Mouse (Mus musculus): ENCODE data around the gene Vwa8. TPM values are rescaled to one million over a fixed set of nuclear protein-coding genes. Genes with fewer than 3 reads are reported as not detected.

The Vwa8 gene
- total RNA-seq, 1 experiment = 9.8 TPM

DNA sequence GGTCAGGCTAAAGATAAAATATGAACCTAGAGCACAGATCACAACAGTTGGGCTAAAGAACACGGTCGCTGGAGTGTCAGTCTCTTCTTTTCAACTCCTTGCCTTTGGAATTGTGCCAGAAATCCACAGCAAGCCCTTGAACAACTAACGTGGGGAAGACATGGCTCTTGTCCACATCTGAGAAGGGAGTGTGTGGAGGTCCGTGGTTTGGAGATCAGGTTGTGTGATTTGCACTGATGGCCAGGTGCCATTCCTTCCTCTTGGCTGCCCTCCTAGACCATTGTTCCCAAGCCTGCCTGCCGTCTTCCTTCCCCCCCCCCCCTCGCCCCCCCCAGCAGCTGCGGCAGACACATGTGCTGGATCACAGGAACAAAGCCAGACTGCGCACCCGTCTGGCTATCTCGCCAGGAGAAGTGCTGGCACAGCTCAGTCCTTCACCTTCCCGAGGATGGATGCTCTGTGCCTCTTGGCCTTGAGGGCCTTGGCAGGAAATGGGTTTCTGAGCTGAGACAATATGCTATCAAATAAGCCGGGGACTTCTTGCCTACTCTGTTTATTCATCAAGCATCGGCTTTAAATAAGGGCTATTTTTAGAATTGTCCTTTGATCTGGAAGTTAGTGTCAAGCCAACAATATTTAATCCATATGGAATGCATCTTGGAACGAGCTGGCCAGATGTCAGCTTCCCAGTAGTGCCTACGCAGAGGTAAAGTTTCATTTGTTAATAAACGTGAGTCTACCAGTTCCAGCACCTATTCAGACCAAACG is 308.8 kb downstream of the Vwa8 start:
- DNase-seq (ENCODE audit: low read depth, low spot score) = no peak
- no peak overlapping the region for H3K27ac ChIP-seq (ENCODE audit: insufficient read depth, low read depth, low read length, poor library complexity, severe bottlenecking)
- H3K9me3 ChIP-seq (ENCODE audit: control insufficient read depth, insufficient read depth, low read depth, low read length) = no peaks in the 10 kb centered on the region
- TF ChIP-seq ZC3H11A (IDR thresholded peaks at IDR 0.05; ENCODE audit: borderline replicate concordance, low read depth, low read length) = no peak
- no peak for TF ChIP-seq MAFK (IDR thresholded peaks at IDR 0.05; ENCODE audit: insufficient read depth, low read depth, low read length)
- TF ChIP-seq HCFC1 (IDR thresholded peaks at IDR 0.05; ENCODE audit: borderline replicate concordance, insufficient read depth, low read length) = no peak
- no peak for TF ChIP-seq ZNF384 (IDR thresholded peaks at IDR 0.05; ENCODE audit: low read depth, low read length)
- no peak for TF ChIP-seq CHD2 (IDR thresholded peaks at IDR 0.05; ENCODE audit: low read depth, low read length)
- no peak overlapping the region for H3K9ac ChIP-seq (ENCODE audit: insufficient read depth, low read depth, low read length, poor library complexity, severe bottlenecking)
- H3K4me3 ChIP-seq (ENCODE audit: insufficient read depth in 1 of 2, low read depth in 1 of 2, low read length in 2 of 2, poor library complexity in 1 of 2, severe bottlenecking in 1 of 2) = no peak overlapping the region
- in situ Hi-C loops (cut with MboI; ENCODE audit: low sequenced_read_pairs in 2 of 2, unreplicated experiment in 2 of 2) = no loop called here
- H3K36me3 ChIP-seq (ENCODE audit: control insufficient read depth, insufficient read depth, low read length, poor library complexity, severe bottlenecking) = no peaks in the 10 kb centered on the region
- no peaks in the 10 kb centered on the region for H3K4me1 ChIP-seq (ENCODE audit: control insufficient read depth in 2 of 2, insufficient read depth in 2 of 2, low read length in 2 of 2, poor library complexity in 1 of 2)

- in situ Hi-C loops (cut with MboI; ENCODE audit: low sequenced_read_pairs in 2 of 2, unreplicated experiment in 2 of 2) = no loop called here
- Histone ChIP-seq H3K9me3 (ENCODE audit: control insufficient read depth, insufficient read depth, low read depth, low read length) (no peaks in the 10 kb centered on the region), H3K4me1 (ENCODE audit: control insufficient read depth in 2 of 2, insufficient read depth in 2 of 2, low read length in 2 of 2, poor library complexity in 1 of 2) (no peaks in the 10 kb centered on the region), H3K27ac (ENCODE audit: insufficient read depth, low read depth, low read length, poor library complexity, severe bottlenecking) (no peak overlapping the region), H3K36me3 (ENCODE audit: control insufficient read depth, insufficient read depth, low read length, poor library complexity, severe bottlenecking) (no peaks in the 10 kb centered on the region), H3K4me3 (ENCODE audit: insufficient read depth in 1 of 2, low read depth in 1 of 2, low read length in 2 of 2, poor library complexity in 1 of 2, severe bottlenecking in 1 of 2) (no peak overlapping the region), H3K9ac (ENCODE audit: insufficient read depth, low read depth, low read length, poor library complexity, severe bottlenecking) (no peak overlapping the region)
- no peak for TF ChIP-seq HCFC1 (IDR thresholded peaks at IDR 0.05; ENCODE audit: borderline replicate concordance, insufficient read depth, low read length)
- no peak for TF ChIP-seq MAFK (IDR thresholded peaks at IDR 0.05; ENCODE audit: insufficient read depth, low read depth, low read length)
- TF ChIP-seq CHD2 (IDR thresholded peaks at IDR 0.05; ENCODE audit: low read depth, low read length) = no peak
- TF ChIP-seq ZC3H11A (IDR thresholded peaks at IDR 0.05; ENCODE audit: borderline replicate concordance, low read depth, low read length) = no peak
- TF ChIP-seq ZNF384 (IDR thresholded peaks at IDR 0.05; ENCODE audit: low read depth, low read length) = no peak
- DNase-seq (ENCODE audit: low read depth, low spot score) = no peak
These were observed 309.3 kb downstream of the Vwa8 start for GRCm38 (mm10) chr14:79158219-79158521.

- TF ChIP-seq HCFC1 (IDR thresholded peaks at IDR 0.05; ENCODE audit: borderline replicate concordance, insufficient read depth, low read length) (no peak), ZNF384 (IDR thresholded peaks at IDR 0.05; ENCODE audit: low read depth, low read length) (no peak), CHD2 (IDR thresholded peaks at IDR 0.05; ENCODE audit: low read depth, low read length) (no peak), ZC3H11A (IDR thresholded peaks at IDR 0.05; ENCODE audit: borderline replicate concordance, low read depth, low read length) (no peak), MAFK (IDR thresholded peaks at IDR 0.05; ENCODE audit: insufficient read depth, low read depth, low read length) (no peak)
These were observed 309.9 kb downstream of the Vwa8 start for GRCm38 (mm10) chr14:79158673-79159200.

GRCm38 (mm10) chr14:79159451-79159850 is 310.6 kb downstream of the Vwa8 start:
- in situ Hi-C loops (cut with MboI; ENCODE audit: low sequenced_read_pairs in 2 of 2, unreplicated experiment in 2 of 2) = no loop called here
- Histone ChIP-seq H3K9ac (ENCODE audit: insufficient read depth, low read depth, low read length, poor library complexity, severe bottlenecking) (no peak overlapping the region), H3K36me3 (ENCODE audit: control insufficient read depth, insufficient read depth, low read length, poor library complexity, severe bottlenecking) (no peaks in the 10 kb centered on the region), H3K27ac (ENCODE audit: insufficient read depth, low read depth, low read length, poor library complexity, severe bottlenecking) (no peak overlapping the region), H3K4me1 (ENCODE audit: control insufficient read depth in 2 of 2, insufficient read depth in 2 of 2, low read length in 2 of 2, poor library complexity in 1 of 2) (no peaks in the 10 kb centered on the region), H3K4me3 (ENCODE audit: insufficient read depth in 1 of 2, low read depth in 1 of 2, low read length in 2 of 2, poor library complexity in 1 of 2, severe bottlenecking in 1 of 2) (no peak overlapping the region), H3K9me3 (ENCODE audit: control insufficient read depth, insufficient read depth, low read depth, low read length) (no peaks in the 10 kb centered on the region)
- DNase-seq (ENCODE audit: low read depth, low spot score) = no peak
- TF ChIP-seq HCFC1 (IDR thresholded peaks at IDR 0.05; ENCODE audit: borderline replicate concordance, insufficient read depth, low read length) (no peak), ZNF384 (IDR thresholded peaks at IDR 0.05; ENCODE audit: low read depth, low read length) (no peak), MAFK (IDR thresholded peaks at IDR 0.05; ENCODE audit: insufficient read depth, low read depth, low read length) (no peak), ZC3H11A (IDR thresholded peaks at IDR 0.05; ENCODE audit: borderline replicate concordance, low read depth, low read length) (no peak), CHD2 (IDR thresholded peaks at IDR 0.05; ENCODE audit: low read depth, low read length) (no peak)

More at GRCm38 (mm10) chr14:79158673-79159200, 309.9 kb downstream of the Vwa8 start:
- H3K36me3 ChIP-seq (ENCODE audit: control insufficient read depth, insufficient read depth, low read length, poor library complexity, severe bottlenecking) = no peaks in the 10 kb centered on the region
- H3K27ac ChIP-seq (ENCODE audit: insufficient read depth, low read depth, low read length, poor library complexity, severe bottlenecking) = no peak overlapping the region
- in situ Hi-C loops (cut with MboI; ENCODE audit: low sequenced_read_pairs in 2 of 2, unreplicated experiment in 2 of 2) = no loop called here
- no peaks in the 10 kb centered on the region for H3K4me1 ChIP-seq (ENCODE audit: control insufficient read depth in 2 of 2, insufficient read depth in 2 of 2, low read length in 2 of 2, poor library complexity in 1 of 2)
- no peak for DNase-seq (ENCODE audit: low read depth, low spot score)
- no peaks in the 10 kb centered on the region for H3K9me3 ChIP-seq (ENCODE audit: control insufficient read depth, insufficient read depth, low read depth, low read length)
- no peak overlapping the region for H3K4me3 ChIP-seq (ENCODE audit: insufficient read depth in 1 of 2, low read depth in 1 of 2, low read length in 2 of 2, poor library complexity in 1 of 2, severe bottlenecking in 1 of 2)
- H3K9ac ChIP-seq (ENCODE audit: insufficient read depth, low read depth, low read length, poor library complexity, severe bottlenecking) = no peak overlapping the region

All from ES-E14 (cell line).